Mouse (Mus musculus): Measurements from ENCODE around the gene Iqcd. TPM values are rescaled to one million over a fixed set of nuclear protein-coding genes. Genes with fewer than 3 reads are reported as not detected.
A peak's percentile ranks its signal among the peaks of the same experiment; 100 is the strongest.

Iqcd gene
- polyA plus RNA-seq, 1 experiment = not detected

DNA sequence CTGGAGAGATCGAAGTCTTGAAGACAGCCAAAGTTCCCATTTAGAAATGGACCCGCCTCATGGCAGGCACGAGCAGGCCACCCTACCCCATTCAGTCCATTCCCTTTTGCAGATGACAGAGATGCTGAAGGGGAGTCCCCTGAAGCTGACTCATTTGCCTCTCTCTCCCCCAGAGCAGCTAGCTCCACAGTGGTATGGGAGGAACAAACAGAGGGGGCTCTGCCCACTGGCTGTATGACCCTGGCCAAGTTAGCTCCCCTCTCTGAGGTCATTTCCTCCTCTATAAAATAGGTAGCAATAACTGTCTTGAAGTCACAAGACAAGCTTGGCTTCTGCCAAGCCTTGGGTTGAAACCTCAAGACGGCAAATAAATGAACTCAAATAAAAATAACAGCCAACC is 5.3 kb upstream of the Iqcd start:
- Histone ChIP-seq H3K4me3 (ENCODE audit: insufficient read depth, low read depth, low read length) (no peak overlapping the region), H3K27ac (replicated peaks; ENCODE audit: low read depth, low read length) (no peak overlapping the region), H3K4me1 (ENCODE audit: control insufficient read depth, insufficient read depth, insufficient read length, low read length) (peaks cover 27% of the 10 kb centered on the region)

- H3K4me1 ChIP-seq (ENCODE audit: control insufficient read depth, insufficient read depth, insufficient read length, low read length) = peaks cover 19% of the 10 kb centered on the region
- no peak overlapping the region for H3K4me3 ChIP-seq (ENCODE audit: insufficient read depth, low read depth, low read length)
- no peak overlapping the region for H3K27ac ChIP-seq (replicated peaks; ENCODE audit: low read depth, low read length)
Measured at GRCm38 (mm10) chr5:120584968-120585367, 3.8 kb upstream of the Iqcd start.

DNA sequence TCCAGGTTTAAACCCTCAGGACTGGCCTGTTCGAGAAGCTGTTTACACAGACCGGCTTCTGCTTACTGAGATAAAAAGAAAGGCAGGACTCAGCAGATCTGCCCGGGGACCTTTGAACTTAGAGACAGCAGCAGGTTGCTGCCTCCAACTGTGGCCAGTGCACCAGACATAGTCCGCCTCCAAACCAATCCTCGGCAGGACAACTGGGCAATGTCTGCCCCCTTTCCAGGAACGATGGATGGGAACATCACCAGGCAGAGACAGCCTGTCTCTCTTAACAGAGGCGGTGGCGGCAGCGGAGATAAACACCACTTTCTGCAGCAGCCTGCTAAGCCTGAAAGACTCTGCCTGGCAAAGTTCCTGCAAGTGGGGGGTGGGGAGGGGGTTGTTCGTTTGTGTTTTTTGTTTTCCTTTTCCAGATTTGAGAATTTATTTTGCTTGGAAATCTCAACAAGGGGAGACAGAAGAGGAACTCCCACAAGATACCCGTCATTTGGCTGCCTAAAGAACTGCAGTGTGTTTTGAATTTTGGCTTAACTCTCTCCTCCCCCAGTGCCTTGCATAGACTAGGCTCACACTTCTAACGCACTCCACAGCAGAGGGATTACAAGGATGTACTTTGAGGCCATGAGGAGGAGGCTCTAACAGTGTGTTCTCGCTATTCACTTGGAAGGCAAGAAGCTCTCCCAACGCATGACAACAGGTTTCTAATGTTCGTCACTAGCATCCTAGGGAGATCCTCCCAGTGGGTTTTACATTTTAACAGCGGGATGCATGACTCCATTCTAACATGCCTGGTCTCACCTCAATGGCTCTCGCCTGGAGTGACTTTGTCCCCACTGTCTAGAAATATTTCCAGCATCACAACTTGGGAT is 1.8 kb upstream of the Iqcd start:
- Histone ChIP-seq H3K4me3 (ENCODE audit: insufficient read depth, low read depth, low read length) (peak overlapping the region; percentile 76), H3K27ac (replicated peaks; ENCODE audit: low read depth, low read length) (0 out of 2 replicates have a peak overlapping the region, but pooled peaks have one; percentile 28), H3K4me1 (ENCODE audit: control insufficient read depth, insufficient read depth, insufficient read length, low read length) (peaks cover 15% of the 10 kb centered on the region)

DNA sequence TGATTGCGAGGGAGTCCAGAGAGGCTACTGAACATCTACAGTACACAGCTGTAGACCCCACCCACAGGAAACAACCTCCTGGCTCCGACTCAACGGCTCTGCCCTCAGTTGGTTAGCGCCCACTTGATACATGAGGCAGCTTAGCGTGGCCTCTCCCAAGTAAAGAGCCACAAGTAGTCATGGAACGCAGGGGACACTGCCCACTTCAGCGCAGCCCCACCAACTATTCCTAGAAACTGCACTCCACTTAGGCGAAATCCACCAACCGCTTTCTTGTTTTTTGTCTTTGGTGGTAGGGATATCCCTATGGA is 1.2 kb upstream of the Iqcd start:
- peak overlapping the region; percentile 76 for H3K4me3 ChIP-seq (ENCODE audit: insufficient read depth, low read depth, low read length)
- H3K4me1 ChIP-seq (ENCODE audit: control insufficient read depth, insufficient read depth, insufficient read length, low read length) = peaks cover 11% of the 10 kb centered on the region
- H3K27ac ChIP-seq (replicated peaks; ENCODE audit: low read depth, low read length) = peak overlapping the region; percentile 46; the same call in 1 of the 2 replicates

DNA sequence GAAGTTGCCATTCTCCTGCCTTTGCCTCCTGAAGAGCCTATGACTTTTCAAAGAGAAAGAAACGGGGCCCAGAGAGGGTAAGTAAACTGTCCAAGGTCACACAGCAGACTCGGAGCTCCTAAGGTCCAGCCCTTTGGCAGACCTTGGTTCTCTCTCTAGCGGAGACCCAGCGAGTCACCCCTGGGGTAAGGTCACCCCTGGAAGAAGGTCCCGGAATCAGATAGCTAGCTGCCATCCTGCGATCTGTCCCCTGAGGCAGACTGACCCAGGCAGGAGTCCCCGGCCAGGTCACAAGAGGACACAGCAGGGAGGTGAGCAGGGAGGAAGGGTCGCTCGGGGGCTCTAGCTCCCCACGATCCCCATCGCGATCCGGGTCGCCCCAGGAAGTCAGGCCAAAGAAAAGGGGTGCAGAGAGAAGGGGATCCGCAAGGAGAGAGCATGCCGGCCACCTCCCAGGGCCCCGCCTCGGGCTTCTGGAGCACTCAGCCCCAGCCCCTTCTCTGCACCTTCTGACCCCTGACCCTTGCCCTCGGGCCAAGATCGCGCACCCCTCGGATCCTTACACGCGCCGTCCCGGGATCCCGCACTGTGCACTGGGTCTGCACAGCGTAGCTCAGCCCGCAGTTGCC is 762 bp upstream of the Iqcd start:
- Histone ChIP-seq H3K4me1 (ENCODE audit: control insufficient read depth, insufficient read depth, insufficient read length, low read length) (peaks cover 11% of the 10 kb centered on the region), H3K27ac (replicated peaks; ENCODE audit: low read depth, low read length) (peak overlapping the region; percentile 46), H3K4me3 (ENCODE audit: insufficient read depth, low read depth, low read length) (peak overlapping the region; percentile 76)

- H3K4me1 ChIP-seq (ENCODE audit: control insufficient read depth, insufficient read depth, insufficient read length, low read length) = peaks cover 6% of the 10 kb centered on the region
- H3K27ac ChIP-seq (replicated peaks; ENCODE audit: low read depth, low read length) = no peak overlapping the region
- H3K4me3 ChIP-seq (ENCODE audit: insufficient read depth, low read depth, low read length) = no peak overlapping the region
Measured at GRCm38 (mm10) chr5:120590356-120591010, 1.7 kb downstream of the Iqcd start.

DNA sequence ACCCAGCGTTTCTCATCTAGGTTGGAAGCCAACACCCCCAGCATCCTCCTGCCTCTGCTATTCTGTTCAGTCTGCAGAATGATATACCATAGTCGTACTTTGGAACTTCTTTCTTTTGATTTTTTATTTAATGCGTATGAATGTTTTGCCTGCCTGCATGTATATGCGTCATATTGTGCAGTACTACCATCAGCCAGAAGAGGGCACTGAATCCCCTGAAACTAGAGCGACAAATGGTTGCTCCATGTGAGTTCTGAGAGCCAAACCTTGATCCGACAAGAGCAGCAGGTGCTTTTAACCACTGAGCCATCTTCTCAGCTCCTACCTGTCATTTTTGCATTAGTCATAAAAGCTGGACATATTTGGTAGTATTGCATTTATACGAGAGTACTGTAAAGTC is 3.3 kb downstream of the Iqcd start:
- H3K27ac ChIP-seq (replicated peaks; ENCODE audit: low read depth, low read length) = no peak overlapping the region
- H3K4me1 ChIP-seq (ENCODE audit: control insufficient read depth, insufficient read depth, insufficient read length, low read length) = peaks cover 3% of the 10 kb centered on the region; the same call in 1 of the 2 replicates
- H3K4me3 ChIP-seq (ENCODE audit: insufficient read depth, low read depth, low read length) = no peak overlapping the region

- Histone ChIP-seq H3K4me1 (ENCODE audit: control insufficient read depth, insufficient read depth, insufficient read length, low read length) (no peaks in the 10 kb centered on the region), H3K27ac (replicated peaks; ENCODE audit: low read depth, low read length) (no peak overlapping the region), H3K4me3 (ENCODE audit: insufficient read depth, low read depth, low read length) (no peak overlapping the region)
Measured at GRCm38 (mm10) chr5:120594485-120594884, 5.7 kb downstream of the Iqcd start.

DNA sequence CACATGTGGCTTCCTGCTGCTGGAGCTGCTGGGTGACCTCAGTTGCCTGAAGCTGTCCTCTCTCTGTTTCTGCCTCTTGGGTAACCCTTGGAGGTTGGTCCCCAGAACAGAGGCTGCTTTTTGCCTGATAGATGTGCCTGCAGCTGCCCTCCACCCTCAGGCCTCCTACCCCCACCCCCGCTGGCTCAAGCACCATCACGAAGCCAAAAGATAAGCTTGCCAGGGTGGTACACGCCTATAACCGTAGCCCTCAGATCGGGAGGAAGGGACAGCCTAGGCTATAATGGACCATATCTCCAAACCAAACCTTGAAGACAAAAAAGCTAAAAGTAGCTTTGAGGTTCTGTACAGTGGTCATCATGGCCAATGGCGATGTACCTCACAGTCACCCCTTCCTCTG is 10.8 kb downstream of the Iqcd start:
- Histone ChIP-seq H3K4me1 (ENCODE audit: control insufficient read depth, insufficient read depth, insufficient read length, low read length) (no peaks in the 10 kb centered on the region), H3K27ac (replicated peaks; ENCODE audit: low read depth, low read length) (no peak overlapping the region), H3K4me3 (ENCODE audit: insufficient read depth, low read depth, low read length) (no peak overlapping the region)

DNA sequence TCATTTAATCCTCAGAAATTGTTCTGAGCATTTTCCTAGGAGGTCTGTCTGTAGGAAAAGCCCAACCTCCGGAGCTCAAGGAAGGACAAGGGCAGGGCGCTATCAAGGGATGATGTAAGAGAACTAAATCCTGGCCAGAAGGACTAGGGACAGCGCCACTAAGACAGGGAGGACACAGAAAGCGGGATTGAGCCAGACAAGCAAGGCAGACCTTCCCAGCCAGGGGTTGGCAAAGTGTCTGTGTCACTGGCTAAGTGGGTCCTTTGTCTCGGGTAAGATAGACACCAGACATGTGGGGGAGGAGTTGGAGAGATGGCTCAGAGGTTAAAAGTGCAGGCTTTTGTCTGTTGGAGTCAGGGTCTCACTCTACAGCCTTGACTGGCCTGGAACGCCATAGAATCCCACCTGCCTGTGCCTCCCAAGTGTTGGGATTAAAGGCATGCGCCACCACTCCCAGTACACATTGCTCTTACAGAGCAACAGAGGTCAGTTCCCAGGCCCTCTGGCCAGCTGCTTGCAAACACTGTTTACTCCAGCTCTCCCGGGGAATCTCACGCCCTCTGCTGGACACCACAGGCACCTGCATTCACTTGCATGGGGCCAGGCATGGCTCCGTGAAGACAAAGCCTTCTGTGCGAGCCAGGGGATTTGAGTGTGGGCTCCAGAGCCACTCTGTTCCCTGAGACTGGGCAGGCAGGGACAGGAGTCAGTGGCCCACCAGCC is 12.3 kb downstream of the Iqcd start:
- no peaks in the 10 kb centered on the region for H3K4me1 ChIP-seq (ENCODE audit: control insufficient read depth, insufficient read depth, insufficient read length, low read length)
- H3K4me3 ChIP-seq (ENCODE audit: insufficient read depth, low read depth, low read length) = no peak overlapping the region
- H3K27ac ChIP-seq (replicated peaks; ENCODE audit: low read depth, low read length) = no peak overlapping the region

DNA sequence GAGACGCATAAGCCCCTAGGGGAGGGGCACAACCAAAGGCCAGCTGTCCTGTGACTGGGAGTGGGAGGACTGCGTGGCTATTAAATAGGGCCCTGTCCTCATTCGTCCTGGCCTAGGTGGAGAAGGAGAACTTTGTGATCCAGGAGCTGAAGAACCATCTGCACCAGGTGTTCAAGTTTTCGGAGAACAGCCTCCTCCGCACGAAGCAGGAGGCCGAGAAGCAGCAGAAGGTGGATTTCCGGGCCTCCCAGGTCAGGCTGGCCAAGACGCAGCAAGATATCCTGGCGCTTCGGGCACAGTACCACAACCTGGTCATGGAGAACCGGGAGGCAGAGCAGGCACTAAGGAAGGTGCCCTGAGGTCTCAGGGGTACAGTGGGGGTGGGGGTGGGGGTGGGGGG is 13.4 kb downstream of the Iqcd start:
- Histone ChIP-seq H3K4me3 (ENCODE audit: insufficient read depth, low read depth, low read length) (no peak overlapping the region), H3K27ac (replicated peaks; ENCODE audit: low read depth, low read length) (no peak overlapping the region), H3K4me1 (ENCODE audit: control insufficient read depth, insufficient read depth, insufficient read length, low read length) (no peaks in the 10 kb centered on the region)

DNA sequence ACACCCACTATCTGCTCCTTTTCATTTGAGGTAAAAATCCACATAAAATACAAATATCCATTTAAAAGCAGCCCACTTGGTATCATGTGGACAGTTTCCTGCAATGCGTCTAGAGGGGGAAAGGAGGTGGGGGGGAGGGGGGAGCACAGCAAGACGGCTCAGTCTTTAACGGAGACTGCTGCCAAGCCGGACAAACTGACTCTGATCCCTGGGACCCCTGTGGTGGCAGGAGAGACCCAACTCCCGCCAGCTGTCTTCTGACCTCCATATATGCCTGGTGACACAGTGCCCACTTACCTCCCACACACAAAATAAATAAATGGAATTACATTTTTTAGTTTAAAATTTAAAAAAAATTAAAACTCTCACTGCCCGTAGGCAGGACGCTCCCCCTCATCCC is 14.7 kb downstream of the Iqcd start:
- H3K4me3 ChIP-seq (ENCODE audit: insufficient read depth, low read depth, low read length) = no peak overlapping the region
- H3K4me1 ChIP-seq (ENCODE audit: control insufficient read depth, insufficient read depth, insufficient read length, low read length) = no peaks in the 10 kb centered on the region
- no peak overlapping the region for H3K27ac ChIP-seq (replicated peaks; ENCODE audit: low read depth, low read length)

- H3K4me1 ChIP-seq (ENCODE audit: control insufficient read depth, insufficient read depth, insufficient read length, low read length) = no peaks in the 10 kb centered on the region
- peak overlapping the region; percentile 33 for H3K4me3 ChIP-seq (ENCODE audit: insufficient read depth, low read depth, low read length)
- no peak overlapping the region for H3K27ac ChIP-seq (replicated peaks; ENCODE audit: low read depth, low read length)
Measured at GRCm38 (mm10) chr5:120604839-120605238, 16.0 kb downstream of the Iqcd start.

- peak overlapping the region; percentile 33 for H3K4me3 ChIP-seq (ENCODE audit: insufficient read depth, low read depth, low read length)
- H3K4me1 ChIP-seq (ENCODE audit: control insufficient read depth, insufficient read depth, insufficient read length, low read length) = no peaks in the 10 kb centered on the region
- no peak overlapping the region for H3K27ac ChIP-seq (replicated peaks; ENCODE audit: low read depth, low read length)
Measured at GRCm38 (mm10) chr5:120605241-120605661, 16.4 kb downstream of the Iqcd start.

GRCm38 (mm10) chr5:120605688-120606087 is 16.9 kb downstream of the Iqcd start:
- Histone ChIP-seq H3K4me1 (ENCODE audit: control insufficient read depth, insufficient read depth, insufficient read length, low read length) (no peaks in the 10 kb centered on the region), H3K4me3 (ENCODE audit: insufficient read depth, low read depth, low read length) (no peak overlapping the region), H3K27ac (replicated peaks; ENCODE audit: low read depth, low read length) (no peak overlapping the region)
